ENCODE assay signal across 23 mouse cellular contexts in genomic region chr3:55093161-55093560, GRCm38 (mm10). TPM values are rescaled to one million over a fixed set of nuclear protein-coding genes. Genes with fewer than 3 reads are reported as not detected.
"Had no signal": no experiment of that assay in that cellular context is flagged by ENCODE, and none has a peak within 500 bp of the region (broad histone marks: within the 10 kb centered on the region; RNA-seq: fewer than 3 reads in every experiment).

No protein-coding gene starts in this region.

- DNase-seq: kidney, adult 9 months; kidney, postnatal 14 days; kidney, postnatal 4 days; left cerebral cortex, postnatal 4 days; liver, postnatal 0 days; lung, embryonic 14.5 days; lung, postnatal 36 days; right cerebral cortex, postnatal 14 days; right cerebral cortex, postnatal 4 days; thymus, adult 2 months; thymus, postnatal 14 days had no signal

- H3K36me3 ChIP-seq: limb, embryonic 12.5 days; limb, embryonic 15.5 days; midbrain, embryonic 10.5 days; midbrain, embryonic 13.5 days had no signal

- H3K4me3 ChIP-seq: limb, embryonic 12.5 days; limb, embryonic 15.5 days; megakaryocyte, embryonic 14.5 days; midbrain, embryonic 10.5 days; midbrain, embryonic 13.5 days had no signal

- H3K4me2 ChIP-seq: limb, embryonic 12.5 days; limb, embryonic 15.5 days; liver, embryonic 11.5 days; lung, embryonic 14.5 days; midbrain, embryonic 13.5 days had no signal

- H3K27me3 ChIP-seq: limb, embryonic 12.5 days; limb, embryonic 15.5 days; midbrain, embryonic 13.5 days had no signal

RNA-seq across cellular contexts. Expression of gene Ccna1, which starts 37.9 kb away (rescaled TPM):
- total RNA-seq: monocyte, adult 5-6 weeks had no signal
- polyA plus RNA-seq: liver, postnatal 0 days had no signal

RNA-seq across cellular contexts. Expression of gene Ccdc169, which starts 44.0 kb away (rescaled TPM):
- total RNA-seq: layer of hippocampus, postnatal 14 days; monocyte, adult 5-6 weeks had no signal
- polyA plus RNA-seq: kidney, embryonic 16.5 days; liver, embryonic 11.5 days; liver, embryonic 14.5 days; liver, postnatal 0 days; lung, embryonic 14.5 days; lung, postnatal 0 days; stomach, embryonic 14.5 days; thymus, adult 2 months had no signal
